In genomic region chr5:142776080-142776479, GRCm38 (mm10) we compare ENCODE assay signal across 30 mouse cellular contexts. TPM values are rescaled to one million over a fixed set of nuclear protein-coding genes. Genes with fewer than 3 reads are reported as not detected.
DNase-seq lines count a peak whose midpoint lies in the region; ATAC-seq and TF ChIP-seq lines count a peak whose summit lies in the region.
"Had no signal": no experiment of that assay in that cellular context is flagged by ENCODE, and none has a peak within 500 bp of the region (broad histone marks: within the 10 kb centered on the region; RNA-seq: fewer than 3 reads in every experiment).

No protein-coding gene starts in this region.

- peak; percentile 55 to 65 for DNase-seq in cerebellum, postnatal 14 days
- no peak for DNase-seq in cerebellum, adult 9-11 months
- peak; percentile 72 for DNase-seq in left cerebral cortex, postnatal 4 days
- DNase-seq in left cerebral cortex, postnatal 36 days (ENCODE audit: low spot score in 2 of 2): no peak
- no peak for DNase-seq in lung, postnatal 0 days (ENCODE audit: low spot score)
- DNase-seq in lung, postnatal 25 days (ENCODE audit: low spot score): no peak
- DNase-seq in lung, postnatal 4 days: peak; percentile 23 to 81
- DNase-seq: adrenal gland, adult 2 months; adrenal gland, postnatal 14 days; B cell, adult 2 months; cerebellum, adult 11 months; cerebellum, adult 8-10 months; cerebellum, postnatal 36 days; embryo, embryonic 11 days; gastrocnemius, postnatal 25 days; heart, adult 18-20 months; heart, postnatal 10 days; heart, postnatal 36 days had no signal

- H3K9ac ChIP-seq in lung, postnatal 0 days (replicated peaks; ENCODE audit: low read depth): no peak overlapping the region
- H3K9ac ChIP-seq: embryonic facial prominence, embryonic 13.5 days; forebrain, embryonic 12.5 days; forebrain, embryonic 15.5 days; heart, embryonic 12.5 days; heart, embryonic 15.5 days; hindbrain, embryonic 13.5 days had no signal

- H3K36me3 ChIP-seq in lung, postnatal 0 days (ENCODE audit: insufficient read depth, low read length): peaks cover 30% of the 10 kb centered on the region

- H3K4me2 ChIP-seq in lung, postnatal 0 days (replicated peaks; ENCODE audit: low read depth, low read length): no peak overlapping the region
- H3K4me2 ChIP-seq: embryonic facial prominence, embryonic 13.5 days; forebrain, embryonic 12.5 days; forebrain, embryonic 15.5 days; heart, embryonic 12.5 days; heart, embryonic 15.5 days; hindbrain, embryonic 13.5 days had no signal

- ATAC-seq in lung, postnatal 0 days: no peak
- ATAC-seq: forebrain, embryonic 15.5 days; Patski had no signal

- 85% methylated on average over 12 of the region's 13 CpGs for WGBS in lung, postnatal 0 days

- no peak overlapping the region for H3K27ac ChIP-seq in lung, postnatal 0 days (ENCODE audit: low read length)
- H3K27ac ChIP-seq: embryonic facial prominence, embryonic 10.5 days; embryonic facial prominence, embryonic 13.5 days; forebrain, embryonic 12.5 days; forebrain, embryonic 15.5 days; heart, embryonic 15.5 days; hindbrain, embryonic 10.5 days had no signal

- no peak for TF ChIP-seq EP300 in lung, postnatal 0 days (IDR thresholded peaks at IDR 0.05)

- TF ChIP-seq CTCF in lung, postnatal 0 days (IDR thresholded peaks at IDR 0.05): 0 out of 2 replicates have a peak, but pooled peaks have one; percentile 14

- no peaks in the 10 kb centered on the region for H3K9me3 ChIP-seq in lung, postnatal 0 days (ENCODE audit: low read length)
- H3K9me3 ChIP-seq: embryonic facial prominence, embryonic 10.5 days; embryonic facial prominence, embryonic 13.5 days; forebrain, embryonic 12.5 days; forebrain, embryonic 15.5 days; G1E; heart, embryonic 12.5 days; heart, embryonic 15.5 days; hindbrain, embryonic 10.5 days; hindbrain, embryonic 13.5 days had no signal

- no peaks in the 10 kb centered on the region for H3K4me1 ChIP-seq in lung, postnatal 0 days (ENCODE audit: insufficient read depth, low read depth, low read length)

- intact Hi-C loops in left cerebral cortex, postnatal 4 days (cut with DNase I): no loop called here
- intact Hi-C loops in left cerebral cortex, postnatal 36 days (cut with DNase I): no loop called here

- no peaks in the 10 kb centered on the region for H3K27me3 ChIP-seq in lung, postnatal 0 days (replicated peaks; ENCODE audit: insufficient read depth, low read length)
- H3K27me3 ChIP-seq: CH12.LX; embryonic facial prominence, embryonic 13.5 days; forebrain, embryonic 12.5 days; forebrain, embryonic 15.5 days; heart, embryonic 12.5 days; heart, embryonic 15.5 days; hindbrain, embryonic 13.5 days; Patski had no signal

- H3K4me3 ChIP-seq in lung, postnatal 0 days (ENCODE audit: low read depth, low read length): no peak overlapping the region
- H3K4me3 ChIP-seq: embryonic facial prominence, embryonic 10.5 days; embryonic facial prominence, embryonic 13.5 days; erythroblast, embryonic 14.5 days; forebrain, embryonic 12.5 days; forebrain, embryonic 15.5 days; heart, embryonic 12.5 days; heart, embryonic 15.5 days; hindbrain, embryonic 10.5 days; hindbrain, embryonic 13.5 days had no signal

RNA-seq across cellular contexts. Expression of gene Tnrc18, which starts 41.4 kb away (rescaled TPM):
- total RNA-seq in left cerebral cortex, postnatal 4 days (2021): 100 to 1,000 TPM; 232 to 250 TPM
- 100 to 1,000 TPM; 117 to 147 TPM for total RNA-seq in left cerebral cortex, postnatal 36 days (2021)
- 16.6 and 24.9 TPM in 2 replicates for polyA plus RNA-seq in lung, postnatal 0 days (2015; fragmentation: Nextera tagmentation; extraction: Ambion mirVana)

Comparison
In these comparisons a context has a peak if more than half of its experiments do, and no peak if none do; other contexts are left out.
1. DNase-seq: peak in cerebellum, postnatal 14 days (2 of 2), left cerebral cortex, postnatal 4 days (single experiment) and lung, postnatal 4 days (2 of 2); none in cerebellum, adult 9-11 months (single experiment), left cerebral cortex, postnatal 36 days (0 of 2), lung, postnatal 0 days (single experiment) and lung, postnatal 25 days (single experiment).